Mouse (Mus musculus) MEL (cell line): Measurements from ENCODE around the gene Pcsk4. TPM values are rescaled to one million over a fixed set of nuclear protein-coding genes. Genes with fewer than 3 reads are reported as not detected.

Experiments used
- DNase-seq: peaks from one replicate; pipeline ENCODE4 v3.0.0; 2011; ENCODE audit warnings: low read depth, low spot score
- H3K27ac ChIP-seq: 2 replicates; pipeline ENCODE4 v1.5.1; 2012; ENCODE audit warnings: low read depth, mild to moderate bottlenecking, control low read depth, low read length, moderate library complexity; ENCODE audit not compliant: control insufficient read depth
- H3K27me3 ChIP-seq, 2 experiments: fragments of 150-350 bp in 1 of 2; sonication (generic) in 1 of 2; 2 replicates each; pipeline ENCODE4 v1.6.1; 2012; ENCODE audit warnings: low read length in 2 of 2, mild to moderate bottlenecking in 2 of 2, improper control_type of control experiment in 1 of 2, moderate library complexity in 1 of 2; ENCODE audit not compliant: insufficient read depth in 2 of 2, control insufficient read depth in 1 of 2
- H3K36me3 ChIP-seq, 2 experiments: 2 replicates each; pipeline ENCODE4 v1.6.1; 2012 to 2014; ENCODE audit warnings: low read length in 2 of 2, improper control_type of control experiment in 1 of 2, inconsistent platforms in 1 of 2, mild to moderate bottlenecking in 1 of 2; ENCODE audit not compliant: insufficient read depth in 2 of 2, control insufficient read depth in 1 of 2
- H3K4me1 ChIP-seq, 2 experiments: fragments of 150-350 bp in 1 of 2; sonication (generic) in 1 of 2; 2 replicates each; pipeline ENCODE4 v1.6.1; 2012; ENCODE audit warnings: low read length in 2 of 2, improper control_type of control experiment in 1 of 2, mild to moderate bottlenecking in 1 of 2; ENCODE audit not compliant: insufficient read depth in 2 of 2, control insufficient read depth in 1 of 2
- H3K4me3 ChIP-seq, 2 experiments: fragments of 150-350 bp in 1 of 2; sonication (generic) in 1 of 2; 2 replicates each; pipeline ENCODE4 v1.5.1; 2012; ENCODE audit warnings: low read depth in 2 of 2, low read length in 2 of 2, mild to moderate bottlenecking in 2 of 2, moderate library complexity in 2 of 2, control low read depth in 1 of 2, improper control_type of control experiment in 1 of 2; ENCODE audit not compliant: control insufficient read depth in 1 of 2, insufficient read depth in 1 of 2
- H3K79me2 ChIP-seq: 2 replicates; pipeline ENCODE4 v1.6.1; 2012; ENCODE audit warnings: mild to moderate bottlenecking, low read length, moderate library complexity; ENCODE audit not compliant: control insufficient read depth, poor library complexity, insufficient read depth
- H3K9ac ChIP-seq: 2 replicates; pipeline ENCODE4 v1.6.1; 2012; ENCODE audit warnings: low read depth, mild to moderate bottlenecking, control low read depth, low read length, moderate library complexity; ENCODE audit not compliant: control insufficient read depth, poor library complexity, severe bottlenecking
- H3K9me3 ChIP-seq: fragments of 150-350 bp; sonication (generic); replicated peaks from 2 replicates; pipeline ENCODE4 v1.6.1; 2012; ENCODE audit warnings: mild to moderate bottlenecking, low read length, improper control_type of control experiment, moderate library complexity; ENCODE audit not compliant: insufficient read depth
- CHD1 ChIP-seq: IDR thresholded peaks from 2 replicates; pipeline ENCODE4 v1.6.1; 2012; ENCODE audit warnings: low read depth, mild to moderate bottlenecking, inconsistent platforms, low read length, improper control_type of control experiment
- CTCF ChIP-seq, 3 experiments: IDR thresholded peaks in 2 of 3; conservative IDR thresholded peaks in 1 of 3; 2 replicates each; pipeline ENCODE4 v1.5.1; 2011 to 2012; ENCODE audit warnings: low read length in 3 of 3, low read depth in 2 of 3, mild to moderate bottlenecking in 2 of 3, improper control_type of control experiment in 1 of 3, inconsistent platforms in 1 of 3, mixed read lengths in 1 of 3, moderate library complexity in 1 of 3; ENCODE audit not compliant: control insufficient read depth in 1 of 3, insufficient read depth in 1 of 3, poor library complexity in 1 of 3, severe bottlenecking in 1 of 3
- ELF1 ChIP-seq: IDR thresholded peaks from 2 replicates; pipeline ENCODE4 v1.6.1; 2014; ENCODE audit warnings: low read depth, mild to moderate bottlenecking, inconsistent platforms, low read length, improper control_type of control experiment, moderate library complexity
- HCFC1 ChIP-seq: IDR thresholded peaks from 2 replicates; pipeline ENCODE4 v1.6.1; 2012; ENCODE audit warnings: low read depth, mild to moderate bottlenecking, inconsistent platforms, low read length, improper control_type of control experiment, moderate library complexity
- JUND ChIP-seq: IDR thresholded peaks from 2 replicates; pipeline ENCODE4 v1.6.1; 2011; ENCODE audit warnings: low read depth, mild to moderate bottlenecking, improper control_type of control experiment, low read length
- MAX ChIP-seq: IDR thresholded peaks from 2 replicates; pipeline ENCODE4 v1.6.1; 2011; ENCODE audit warnings: low read length, improper control_type of control experiment
- MXI1 ChIP-seq: IDR thresholded peaks from 2 replicates; pipeline ENCODE4 v1.6.1; 2011; ENCODE audit warnings: mild to moderate bottlenecking, low read depth, low read length, improper control_type of control experiment
- MYC ChIP-seq: IDR thresholded peaks from 2 replicates; pipeline ENCODE4 v1.6.1; 2011; ENCODE audit warnings: low read depth, mild to moderate bottlenecking, low read length, improper control_type of control experiment, moderate library complexity
- NRF1 ChIP-seq: IDR thresholded peaks from 2 replicates; pipeline ENCODE4 v1.6.1; 2014; ENCODE audit warnings: low read depth, mild to moderate bottlenecking, inconsistent platforms, low read length, improper control_type of control experiment, moderate library complexity; ENCODE audit not compliant: poor library complexity, insufficient read depth, severe bottlenecking
- POLR2AphosphoS2 ChIP-seq: IDR thresholded peaks from 2 replicates; pipeline ENCODE4 v1.6.1; 2011; ENCODE audit warnings: low read length, improper control_type of control experiment
- RAD21 ChIP-seq: IDR thresholded peaks from 2 replicates; pipeline ENCODE4 v1.6.1; 2011; ENCODE audit warnings: mild to moderate bottlenecking, low read depth, low read length, improper control_type of control experiment
- SIN3A ChIP-seq: IDR thresholded peaks from 2 replicates; pipeline ENCODE4 v1.6.1; 2012; ENCODE audit warnings: low read length, improper control_type of control experiment, inconsistent platforms
- SMC3 ChIP-seq: IDR thresholded peaks from 2 replicates; pipeline ENCODE4 v1.6.1; 2011; ENCODE audit warnings: low read depth, low read length, improper control_type of control experiment
- USF1 ChIP-seq: IDR thresholded peaks from 2 replicates; pipeline ENCODE4 v1.6.1; 2014; ENCODE audit warnings: low read depth, mild to moderate bottlenecking, inconsistent platforms, low read length, improper control_type of control experiment, moderate library complexity
- USF2 ChIP-seq, 2 experiments: IDR thresholded peaks; 2 replicates each; pipeline ENCODE4 v1.6.1; 2011 to 2012; ENCODE audit warnings: improper control_type of control experiment in 2 of 2, low read length in 2 of 2, borderline replicate concordance in 1 of 2, inconsistent platforms in 1 of 2, low read depth in 1 of 2, mild to moderate bottlenecking in 1 of 2; ENCODE audit not compliant: insufficient read depth in 1 of 2
- ZC3H11A ChIP-seq: IDR thresholded peaks from 2 replicates; pipeline ENCODE4 v1.6.1; 2012; ENCODE audit warnings: low read depth, mild to moderate bottlenecking, inconsistent platforms, low read length, improper control_type of control experiment
- ZKSCAN1 ChIP-seq: IDR thresholded peaks from 2 replicates; pipeline ENCODE4 v1.6.1; 2012; ENCODE audit warnings: low read depth, mild to moderate bottlenecking, inconsistent platforms, low read length, improper control_type of control experiment, moderate library complexity
- polyA plus RNA-seq, 2 experiments: library from polyadenylated mRNA; stranded (reverse) in 1 of 2; unstranded in 1 of 2; fragments of >175 nt in 1 of 2; fragments of >200 nt in 1 of 2; gene quantifications; 2 replicates each; pipeline versions ENCODE4 v1.2.1 to v1.2.4; 2012; ENCODE audit warnings: low replicate concordance in 2 of 2, low read depth in 1 of 2; ENCODE audit not compliant: insufficient read length in 2 of 2, insufficient read depth in 1 of 2, missing spikeins in 1 of 2
- total RNA-seq: library from RNA; depleted of rRNA; stranded (reverse); fragments of 300-350 nt; gene quantifications from 2 replicates; pipeline ENCODE4 v1.2.3, GENCODE M21; 2012

Pcsk4 gene
- total and polyA plus RNA-seq, 3 experiments, result 6.5 to 23.1 TPM; not detected in 1

GRCm38 (mm10) chr10:80341491-80342304, 12.4 kb upstream of the Pcsk4 start:
- H3K27me3 ChIP-seq, result no peaks in the 10 kb centered on the region
- no peaks in the 10 kb centered on the region for H3K79me2 ChIP-seq
- no peak for DNase-seq
- H3K36me3 ChIP-seq, result peaks cover 0 to 12% of the 10 kb centered on the region in 2 experiments; a peak in 2 of 4 replicates
- H3K4me3 ChIP-seq, result no peak overlapping the region
- TF ChIP-seq MXI1 (no peak), MYC (no peak), NRF1 (no peak)
- H3K9ac ChIP-seq, result no peak overlapping the region
- no peak overlapping the region for H3K27ac ChIP-seq
- H3K4me1 ChIP-seq, result peaks cover 8 to 22% of the 10 kb centered on the region in 2 experiments
- no peaks in the 10 kb centered on the region for H3K9me3 ChIP-seq

- TF ChIP-seq MXI1 (no peak), SIN3A (no peak), ELF1 (no peak)
- Histone ChIP-seq H3K27me3 (no peaks in the 10 kb centered on the region), H3K79me2 (no peaks in the 10 kb centered on the region), H3K4me1 (peaks cover 8 to 22% of the 10 kb centered on the region in 2 experiments), H3K36me3 (peaks cover 0 to 12% of the 10 kb centered on the region in 2 experiments; a peak in 3 of 4 replicates), H3K4me3 (no peak overlapping the region), H3K9me3 (no peaks in the 10 kb centered on the region), H3K9ac (no peak overlapping the region), H3K27ac (no peak overlapping the region)
- DNase-seq, result no peak
Measured at GRCm38 (mm10) chr10:80341026-80341425, 11.7 kb upstream of the Pcsk4 start.

GRCm38 (mm10) chr10:80339941-80340750, 10.8 kb upstream of the Pcsk4 start:
- peak; percentile 89 for DNase-seq
- Histone ChIP-seq H3K27me3 (no peaks in the 10 kb centered on the region), H3K9me3 (no peaks in the 10 kb centered on the region), H3K27ac (no peak overlapping the region), H3K4me1 (peaks cover 4 to 18% of the 10 kb centered on the region in 2 experiments), H3K4me3 (no peak overlapping the region), H3K79me2 (no peaks in the 10 kb centered on the region), H3K9ac (no peak overlapping the region), H3K36me3 (peaks cover 0 to 7% of the 10 kb centered on the region in 2 experiments; a peak in 3 of 4 replicates)
- TF ChIP-seq ZC3H11A (peak; percentile 65), USF2 (IDR thresholded peaks at IDR 0.05; ENCODE audit: borderline replicate concordance in 1 of 2, insufficient read depth in 1 of 2, low read depth in 1 of 2, low read length in 2 of 2) (peak in 1 of 2 experiments; percentile 45; a peak in 1 of 4 replicates), CTCF (IDR thresholded peaks at IDR 0.05 in 2 of 3, conservative IDR thresholded peaks at IDR 0.05 in 1 of 3; ENCODE audit: control insufficient read depth in 1 of 3, insufficient read depth in 1 of 3, low read depth in 2 of 3, low read length in 3 of 3, poor library complexity in 1 of 3, severe bottlenecking in 1 of 3) (peak; percentile 90 to 94 (median 94)), MAX (peak; percentile 70; the same call in 1 of the 2 replicates), CHD1 (no peak), JUND (no peak), MXI1 (0 out of 2 replicates have a peak, but pooled peaks have one; percentile 17), HCFC1 (no peak), ZKSCAN1 (no peak), USF1 (peak; percentile 88), SMC3 (peak; percentile 88), MYC (0 out of 2 replicates have a peak, but pooled peaks have one; percentile 45), POLR2AphosphoS2 (0 out of 2 replicates have a peak, but pooled peaks have one; percentile 21), RAD21 (peak; percentile 73)
